Mouse (Mus musculus): ENCODE data around the gene Gm21497.
"Not testable (repeated sequence)": the region's sequence is repeated elsewhere in the genome, so short reads cannot be mapped to it uniquely, and the experiment has no call there.

Gene Gm21497

DNA sequence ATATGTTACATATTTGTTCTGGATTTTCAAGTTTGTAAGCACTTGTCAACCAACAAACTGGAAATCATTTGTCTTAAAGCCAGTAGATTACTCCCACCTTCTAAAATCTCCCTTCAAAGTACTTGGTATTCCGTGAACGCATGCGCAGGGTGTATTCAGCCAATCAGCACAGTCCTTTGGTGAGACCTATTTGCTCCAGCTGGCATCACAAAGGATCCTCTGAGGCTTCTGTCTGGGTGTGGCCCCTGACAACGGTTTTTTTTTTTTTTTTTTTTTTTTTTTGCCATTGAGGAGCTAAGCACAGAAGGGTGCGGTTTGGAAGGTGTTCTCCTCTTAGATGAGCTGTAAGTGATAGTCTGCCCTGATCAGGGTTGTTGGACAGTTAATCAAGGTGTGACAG is at the start of gene Gm21497:
Gm21497 (plus strand) TSS at position 301 of the 400 bp plus-strand sequence.
- DNase-seq, result not testable (repeated sequence)
